Mouse (Mus musculus): ENCODE measurements around the gene Fstl1. TPM values are rescaled to one million over a fixed set of nuclear protein-coding genes. Genes with fewer than 3 reads are reported as not detected.
A peak's percentile ranks its signal among the peaks of the same experiment; 100 is the strongest.

Fstl1 gene
- polyA plus RNA-seq, 1 experiment from 2014 or later, result 468 TPM

GRCm38 (mm10) chr16:37805746-37806495 is 29.2 kb downstream of the Fstl1 start:
- Histone ChIP-seq H3K9ac (no peak overlapping the region), H3K9me3 (replicated peaks) (no peaks in the 10 kb centered on the region), H3K36me3 (peaks cover 43% of the 10 kb centered on the region), H3K27ac (peak overlapping the region; percentile 67), H3K27me3 (no peaks in the 10 kb centered on the region), H3K4me3 (no peak overlapping the region), H3K4me2 (no peak overlapping the region), H3K4me1 (replicated peaks) (peaks cover 36% of the 10 kb centered on the region)
- WGBS, result 37% methylated on average over 3 of the region's 3 CpGs
- no peak for ATAC-seq (replicated peaks; ENCODE audit: insufficient number of reproducible peaks, insufficient read depth, low FRiP score, low read depth)

GRCm38 (mm10) chr16:37807269-37807668 is 30.6 kb downstream of the Fstl1 start:
- Histone ChIP-seq H3K4me3 (no peak overlapping the region), H3K36me3 (peaks cover 35% of the 10 kb centered on the region), H3K27ac (peak overlapping the region; percentile 46), H3K27me3 (no peaks in the 10 kb centered on the region), H3K9ac (no peak overlapping the region), H3K9me3 (replicated peaks) (no peaks in the 10 kb centered on the region), H3K4me1 (replicated peaks) (peaks cover 43% of the 10 kb centered on the region), H3K4me2 (no peak overlapping the region)
- ATAC-seq (replicated peaks; ENCODE audit: insufficient number of reproducible peaks, insufficient read depth, low FRiP score, low read depth), result no peak
- WGBS, result 76% methylated on average over 8 of the region's 8 CpGs

- H3K9ac ChIP-seq, result no peak overlapping the region
Observed at GRCm38 (mm10) chr16:37808866-37809622, 32.4 kb downstream of the Fstl1 start.

GRCm38 (mm10) chr16:37809623-37809992 is 32.9 kb downstream of the Fstl1 start:
- Histone ChIP-seq H3K27ac (peak overlapping the region; percentile 89), H3K9me3 (replicated peaks) (no peaks in the 10 kb centered on the region), H3K4me1 (replicated peaks) (peaks cover 66% of the 10 kb centered on the region), H3K27me3 (no peaks in the 10 kb centered on the region), H3K9ac (no peak overlapping the region), H3K4me3 (no peak overlapping the region), H3K36me3 (peaks cover 13% of the 10 kb centered on the region; the same call in 1 of the 2 replicates), H3K4me2 (peak overlapping the region; percentile 25)
- ATAC-seq (replicated peaks; ENCODE audit: insufficient number of reproducible peaks, insufficient read depth, low FRiP score, low read depth), result no peak
- WGBS, result 43% methylated on average over 6 of the region's 6 CpGs

More at GRCm38 (mm10) chr16:37808866-37809622, 32.4 kb downstream of the Fstl1 start:
- Histone ChIP-seq H3K27ac (peak overlapping the region; percentile 89), H3K4me3 (no peak overlapping the region), H3K4me2 (peak overlapping the region; percentile 25), H3K27me3 (no peaks in the 10 kb centered on the region), H3K9me3 (replicated peaks) (no peaks in the 10 kb centered on the region), H3K36me3 (peaks cover 19% of the 10 kb centered on the region), H3K4me1 (replicated peaks) (peaks cover 61% of the 10 kb centered on the region)
- 27% methylated on average over 10 of the region's 10 CpGs for WGBS
- ATAC-seq (replicated peaks; ENCODE audit: insufficient number of reproducible peaks, insufficient read depth, low FRiP score, low read depth), result peak; percentile 24; the same call in 1 of the 2 replicates

- Histone ChIP-seq H3K4me1 (replicated peaks) (peaks cover 60% of the 10 kb centered on the region), H3K4me2 (no peak overlapping the region), H3K27me3 (no peaks in the 10 kb centered on the region), H3K36me3 (peaks cover 23% of the 10 kb centered on the region; the same call in 1 of the 2 replicates), H3K4me3 (no peak overlapping the region), H3K27ac (peak overlapping the region; percentile 73), H3K9ac (no peak overlapping the region), H3K9me3 (replicated peaks) (no peaks in the 10 kb centered on the region)
- no peak for ATAC-seq (replicated peaks; ENCODE audit: insufficient number of reproducible peaks, insufficient read depth, low FRiP score, low read depth)
- 79% methylated on average over 8 of the region's 8 CpGs for WGBS
Observed at GRCm38 (mm10) chr16:37811874-37812273, 35.2 kb downstream of the Fstl1 start.

- Histone ChIP-seq H3K36me3 (peaks cover 24% of the 10 kb centered on the region; the same call in 1 of the 2 replicates), H3K9ac (no peak overlapping the region), H3K4me1 (replicated peaks) (peaks cover 54% of the 10 kb centered on the region), H3K27ac (peak overlapping the region; percentile 73), H3K4me3 (no peak overlapping the region), H3K9me3 (replicated peaks) (no peaks in the 10 kb centered on the region), H3K27me3 (no peaks in the 10 kb centered on the region), H3K4me2 (peak overlapping the region; percentile 19; the same call in 1 of the 2 replicates)
- peak; percentile 54 for ATAC-seq (replicated peaks; ENCODE audit: insufficient number of reproducible peaks, insufficient read depth, low FRiP score, low read depth)
- WGBS, result 25% methylated on average over 9 of the region's 9 CpGs
Observed at GRCm38 (mm10) chr16:37812474-37812886, 35.8 kb downstream of the Fstl1 start.

GRCm38 (mm10) chr16:37813691-37814382 is 37.2 kb downstream of the Fstl1 start:
- H3K27ac ChIP-seq, result peak overlapping the region; percentile 73
- H3K9me3 ChIP-seq (replicated peaks), result no peaks in the 10 kb centered on the region
- H3K36me3 ChIP-seq, result peaks cover 33% of the 10 kb centered on the region
- no peak overlapping the region for H3K9ac ChIP-seq
- no peak overlapping the region; the same call in 1 of the 2 replicates for H3K4me2 ChIP-seq
- H3K4me3 ChIP-seq, result no peak overlapping the region
- H3K27me3 ChIP-seq, result no peaks in the 10 kb centered on the region
- peaks cover 44% of the 10 kb centered on the region for H3K4me1 ChIP-seq (replicated peaks)
- WGBS, result 39% methylated on average over 5 of the region's 5 CpGs
- ATAC-seq (replicated peaks; ENCODE audit: insufficient number of reproducible peaks, insufficient read depth, low FRiP score, low read depth), result no peak

- H3K4me2 ChIP-seq, result no peak overlapping the region
- H3K4me1 ChIP-seq (replicated peaks), result peaks cover 37% of the 10 kb centered on the region
- peak overlapping the region; percentile 73 for H3K27ac ChIP-seq
- WGBS, result 26% methylated on average over 7 of the region's 7 CpGs
- H3K4me3 ChIP-seq, result no peak overlapping the region
- peaks cover 40% of the 10 kb centered on the region for H3K36me3 ChIP-seq
- no peaks in the 10 kb centered on the region for H3K27me3 ChIP-seq
- 0 out of 2 replicates have a peak overlapping the region, but pooled peaks have one; percentile 22 for H3K9ac ChIP-seq
- peak; percentile 85 for ATAC-seq (replicated peaks; ENCODE audit: insufficient number of reproducible peaks, insufficient read depth, low FRiP score, low read depth)
- no peaks in the 10 kb centered on the region for H3K9me3 ChIP-seq (replicated peaks)
Observed at GRCm38 (mm10) chr16:37814383-37814971, 37.8 kb downstream of the Fstl1 start.

GRCm38 (mm10) chr16:37817986-37818385 is 41.3 kb downstream of the Fstl1 start:
- Histone ChIP-seq H3K36me3 (peaks cover 71% of the 10 kb centered on the region), H3K9ac (no peak overlapping the region), H3K4me3 (no peak overlapping the region), H3K27me3 (no peaks in the 10 kb centered on the region), H3K27ac (no peak overlapping the region), H3K4me1 (replicated peaks) (peaks cover 19% of the 10 kb centered on the region), H3K9me3 (replicated peaks) (no peaks in the 10 kb centered on the region), H3K4me2 (no peak overlapping the region)
- no peak for ATAC-seq (replicated peaks; ENCODE audit: insufficient number of reproducible peaks, insufficient read depth, low FRiP score, low read depth)
- 91% methylated on average over 4 of the region's 4 CpGs for WGBS

- Histone ChIP-seq H3K27me3 (no peaks in the 10 kb centered on the region), H3K36me3 (peaks cover 91% of the 10 kb centered on the region), H3K4me1 (replicated peaks) (peaks cover 5% of the 10 kb centered on the region; the same call in 1 of the 2 replicates), H3K27ac (no peak overlapping the region), H3K4me2 (no peak overlapping the region), H3K9ac (no peak overlapping the region), H3K4me3 (no peak overlapping the region), H3K9me3 (replicated peaks) (no peaks in the 10 kb centered on the region)
- ATAC-seq (replicated peaks; ENCODE audit: insufficient number of reproducible peaks, insufficient read depth, low FRiP score, low read depth), result no peak
- 45% methylated on average over 5 of the region's 5 CpGs for WGBS
Observed at GRCm38 (mm10) chr16:37823949-37824348, 47.3 kb downstream of the Fstl1 start.

Data from heart, embryonic 15.5 days (tissue).